Mouse (Mus musculus) stomach, postnatal 0 days (tissue): ENCODE results near the gene Cd3d.

Source experiments
- CTCF ChIP-seq: IDR thresholded peaks from 2 replicates; pipeline ENCODE4 v1.5.1; 2016; ENCODE audit warnings: antibody characterized with exemption, low read depth, mild to moderate bottlenecking, moderate library complexity
- EP300 ChIP-seq: optimal IDR thresholded peaks from 2 replicates; pipeline ENCODE3; 2016; ENCODE audit warnings: antibody characterized with exemption

DNA sequence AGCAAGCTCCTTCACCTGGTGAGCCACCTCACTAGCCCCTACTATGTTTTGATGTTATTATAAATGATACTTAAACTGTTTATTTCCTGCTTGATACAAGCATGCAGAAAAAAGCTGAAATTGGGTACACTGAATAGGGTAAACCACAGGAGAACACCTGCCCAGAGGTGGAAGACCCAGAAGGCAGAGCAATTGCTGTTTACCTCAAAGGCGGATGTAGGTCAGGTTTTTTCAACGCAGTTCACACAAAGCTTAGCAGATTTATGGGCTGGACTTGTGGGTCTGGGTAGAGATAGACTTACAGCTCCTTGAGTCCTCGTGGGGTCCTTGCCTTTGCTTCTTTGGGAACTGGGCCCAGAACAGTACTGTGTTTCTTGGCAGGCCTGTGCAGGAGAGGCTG is 34.3 kb downstream of the Cd3d start:
- TF ChIP-seq CTCF (no peak), EP300 (no peak)
